Mouse (Mus musculus) olfactory bulb, adult 2 months (tissue): ENCODE data around the gene Hint3.

Experiments
- CTCF ChIP-seq: fragments of 200-500 bp; IDR thresholded peaks from 2 replicates; pipeline ENCODE4 v1.5.1; 2012; ENCODE audit warnings: low read depth, mild to moderate bottlenecking, low read length, moderate library complexity; ENCODE audit not compliant: insufficient read depth
- POLR2A ChIP-seq: fragments of 200-500 bp; IDR thresholded peaks from 2 replicates; pipeline ENCODE4 v1.6.1; 2012; ENCODE audit warnings: mild to moderate bottlenecking, low read depth, low read length, moderate library complexity; ENCODE audit not compliant: insufficient read depth

- TF ChIP-seq POLR2A (no peak), CTCF (no peak)
Observed at GRCm38 (mm10) chr10:30678051-30678450, 48.6 kb upstream of the Hint3 start.
